Mouse (Mus musculus) myocyte (in vitro differentiated cells): ENCODE data around the gene Kcnk10.

Source experiments
- E2F4 ChIP-seq: IDR thresholded peaks from one replicate; pipeline ENCODE4 v1.6.1; 2011; ENCODE audit warnings: mild to moderate bottlenecking, control low read depth, moderate library complexity; ENCODE audit not compliant: insufficient read depth
- MAX ChIP-seq: IDR thresholded peaks from one replicate; pipeline ENCODE4 v1.6.1; 2011; ENCODE audit warnings: low read depth, mild to moderate bottlenecking, control low read depth
- MYOD1 ChIP-seq, 3 experiments: IDR thresholded peaks; one replicate each; pipeline ENCODE4 v1.6.1; 2011; ENCODE audit warnings: control low read depth in 2 of 3, low read depth in 2 of 3, mild to moderate bottlenecking in 2 of 3, moderate library complexity in 1 of 3; ENCODE audit not compliant: insufficient read length in 2 of 3, control insufficient read depth in 1 of 3
- MYOG ChIP-seq, 3 experiments: IDR thresholded peaks; one replicate each; pipeline ENCODE4 v1.6.1; 2011; ENCODE audit warnings: control low read depth in 2 of 3, low read depth in 2 of 3, mild to moderate bottlenecking in 2 of 3; ENCODE audit not compliant: insufficient read length in 2 of 3, control insufficient read depth in 1 of 3, insufficient read depth in 1 of 3
- POLR2A ChIP-seq: IDR thresholded peaks from one replicate; pipeline ENCODE4 v1.6.1; 2011; ENCODE audit warnings: low read depth, mild to moderate bottlenecking, control low read depth, moderate library complexity; ENCODE audit not compliant: insufficient read length
- POLR2AphosphoS2 ChIP-seq: IDR thresholded peaks from one replicate; pipeline ENCODE4 v1.6.1; 2011; ENCODE audit warnings: low read depth, control low read depth; ENCODE audit not compliant: insufficient read length
- REST ChIP-seq: IDR thresholded peaks from one replicate; pipeline ENCODE4 v1.6.1; 2011; ENCODE audit warnings: mild to moderate bottlenecking, control low read depth, moderate library complexity; ENCODE audit not compliant: insufficient read depth, insufficient read length
- TCF12 ChIP-seq: IDR thresholded peaks from one replicate; pipeline ENCODE4 v1.6.1; 2011; ENCODE audit warnings: mild to moderate bottlenecking, control low read depth; ENCODE audit not compliant: poor library complexity, insufficient read depth, severe bottlenecking
- TCF3 ChIP-seq: IDR thresholded peaks from one replicate; pipeline ENCODE4 v1.6.1; 2011; ENCODE audit warnings: low read depth, control low read depth; ENCODE audit not compliant: insufficient read length
- USF1 ChIP-seq: IDR thresholded peaks from one replicate; pipeline ENCODE4 v1.6.1; 2011; ENCODE audit warnings: low read depth, mild to moderate bottlenecking, control low read depth, moderate library complexity

DNA sequence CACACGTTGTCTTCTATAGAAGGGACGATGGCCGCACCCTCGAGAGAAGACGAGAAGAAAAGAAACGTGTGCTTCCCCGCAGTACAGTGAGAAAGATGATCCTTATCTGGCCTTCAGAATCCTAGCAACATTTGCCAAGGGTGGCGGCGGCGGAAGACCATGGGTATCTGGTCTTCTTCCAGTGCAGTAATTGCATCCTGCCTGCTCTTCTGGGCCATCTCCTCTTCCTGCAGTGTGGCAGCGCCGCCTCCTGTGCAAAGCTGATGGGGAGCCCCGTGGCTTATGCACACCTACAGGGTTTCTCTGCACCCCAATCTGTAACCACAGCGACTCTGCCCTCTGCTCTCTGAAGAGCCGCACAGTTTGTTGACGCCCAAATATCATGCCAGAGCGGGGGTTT, 124.9 kb downstream of the Kcnk10 start:
- TF ChIP-seq POLR2AphosphoS2 (no peak), POLR2A (no peak), TCF3 (no peak), USF1 (no peak), MYOD1 (IDR thresholded peaks at IDR 0.05; ENCODE audit: control insufficient read depth in 1 of 3, insufficient read length in 2 of 3, low read depth in 2 of 3) (no peak), TCF12 (no peak), MYOG (IDR thresholded peaks at IDR 0.05; ENCODE audit: control insufficient read depth in 1 of 3, insufficient read depth in 1 of 3, insufficient read length in 2 of 3, low read depth in 2 of 3) (no peak), E2F4 (no peak), REST (no peak), MAX (no peak)
